Mouse (Mus musculus): ENCODE measurements around the gene Cstf1.

- TF ChIP-seq CTCF (IDR thresholded peaks at IDR 0.05; ENCODE audit: low read depth) (no peak), EP300 (IDR thresholded peaks at IDR 0.05; ENCODE audit: low read depth) (0 out of 2 replicates have a peak, but pooled peaks have one; percentile 15)
Measured at GRCm38 (mm10) chr2:172401116-172401825, 30.8 kb downstream of the Cstf1 start.

All from liver, embryonic 14.5 days (tissue).